Mouse (Mus musculus): ENCODE data around the gene Creld2. TPM values are rescaled to one million over a fixed set of nuclear protein-coding genes. Genes with fewer than 3 reads are reported as not detected.
A peak's percentile ranks its signal among the peaks of the same experiment; 100 is the strongest.

Creld2 gene
- total RNA-seq, 4 experiments from 2014 or later, result 6.5 to 9.4 (median 8.1) TPM

DNA sequence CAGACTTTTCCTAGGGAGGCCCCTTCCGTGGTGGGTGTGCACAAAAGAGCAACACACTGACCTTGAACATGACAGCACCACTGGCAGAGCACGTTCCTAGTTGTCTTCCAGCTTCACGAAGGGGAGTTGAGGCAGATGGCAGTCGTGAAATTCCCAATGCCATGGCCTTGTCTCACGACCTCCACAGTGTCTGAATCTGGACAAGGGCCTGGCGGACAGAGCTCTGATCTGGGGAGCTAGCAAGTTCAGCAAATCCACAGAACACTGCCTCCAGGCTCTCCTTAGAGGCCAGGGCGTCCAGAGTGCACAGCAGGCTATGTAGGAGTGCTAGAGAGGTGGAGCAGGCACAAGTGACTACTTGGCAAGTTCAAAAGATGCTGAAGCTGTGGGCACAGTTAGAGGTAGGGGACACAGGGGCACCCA lies 47.5 kb downstream of the Creld2 start:
- no peak for DNase-seq (ENCODE audit: low spot score in 2 of 2)

DNA sequence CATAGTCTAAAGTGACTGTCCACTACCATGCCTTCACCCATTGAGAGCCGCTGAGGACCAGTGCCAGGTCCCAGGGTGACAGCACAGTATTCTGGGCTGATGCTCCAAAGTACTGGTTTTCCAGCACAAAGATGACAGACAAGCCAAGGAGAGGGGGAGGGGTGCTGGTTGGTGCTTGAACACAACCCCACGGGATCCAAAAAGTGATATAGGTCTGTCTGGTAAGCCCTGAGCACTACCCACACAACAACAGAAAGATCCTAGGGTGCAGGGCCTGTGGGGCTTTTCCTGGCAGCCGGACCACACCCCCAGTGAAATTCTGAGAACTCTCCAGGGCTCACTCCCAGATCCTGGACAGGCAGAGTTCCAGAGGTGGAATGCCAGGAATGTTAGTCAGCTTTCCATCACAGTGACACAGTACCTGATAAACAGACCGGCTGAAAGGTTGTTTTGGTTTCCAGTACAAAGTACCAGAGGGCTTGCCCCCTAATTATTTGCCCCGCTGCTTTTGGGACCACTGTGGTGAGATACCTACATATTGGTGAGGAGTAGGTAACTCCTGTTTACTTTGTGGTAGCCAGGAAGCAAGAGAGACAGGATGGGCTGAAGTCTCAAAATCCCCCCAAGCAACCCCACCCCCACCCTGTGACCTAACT lies 48.0 kb downstream of the Creld2 start:
- DNase-seq (ENCODE audit: low spot score in 2 of 2), result peak in 1 of 2 experiments; percentile 52

DNA sequence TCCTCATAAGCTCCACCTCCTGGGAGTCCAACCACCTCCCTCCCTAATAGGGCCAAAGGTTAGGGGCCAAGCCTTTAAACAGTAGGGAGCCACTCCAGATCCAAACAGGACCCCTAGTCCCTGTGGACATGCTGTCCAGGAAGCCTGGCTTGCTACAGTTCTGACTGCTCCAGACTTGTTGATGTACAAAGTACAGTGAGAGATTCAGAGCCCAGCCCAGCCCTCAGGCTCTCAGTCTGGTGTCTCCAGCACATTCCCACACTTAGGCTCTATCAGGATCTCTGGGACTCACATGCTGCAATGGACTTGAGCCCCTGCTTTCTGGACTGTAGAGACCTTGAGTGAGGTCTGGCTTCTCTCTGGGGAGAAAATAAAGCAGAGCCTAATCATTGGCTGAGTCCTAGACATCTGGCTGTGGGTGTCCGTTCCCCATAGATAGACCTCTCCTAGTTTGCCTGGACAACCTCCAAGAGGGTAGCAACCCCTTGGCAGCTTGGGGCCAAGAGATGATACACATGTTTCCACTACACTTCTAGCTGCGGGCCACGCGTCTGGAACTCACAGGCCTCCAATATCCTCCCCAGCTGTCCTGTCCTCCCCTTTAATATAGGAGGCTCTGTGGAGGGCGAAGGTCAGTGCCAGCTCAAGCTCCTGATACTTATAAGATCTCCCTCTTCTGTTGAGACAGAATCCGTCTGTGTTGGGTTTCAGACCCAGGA lies 48.7 kb downstream of the Creld2 start:
- no peak for DNase-seq (ENCODE audit: low spot score in 2 of 2)

DNA sequence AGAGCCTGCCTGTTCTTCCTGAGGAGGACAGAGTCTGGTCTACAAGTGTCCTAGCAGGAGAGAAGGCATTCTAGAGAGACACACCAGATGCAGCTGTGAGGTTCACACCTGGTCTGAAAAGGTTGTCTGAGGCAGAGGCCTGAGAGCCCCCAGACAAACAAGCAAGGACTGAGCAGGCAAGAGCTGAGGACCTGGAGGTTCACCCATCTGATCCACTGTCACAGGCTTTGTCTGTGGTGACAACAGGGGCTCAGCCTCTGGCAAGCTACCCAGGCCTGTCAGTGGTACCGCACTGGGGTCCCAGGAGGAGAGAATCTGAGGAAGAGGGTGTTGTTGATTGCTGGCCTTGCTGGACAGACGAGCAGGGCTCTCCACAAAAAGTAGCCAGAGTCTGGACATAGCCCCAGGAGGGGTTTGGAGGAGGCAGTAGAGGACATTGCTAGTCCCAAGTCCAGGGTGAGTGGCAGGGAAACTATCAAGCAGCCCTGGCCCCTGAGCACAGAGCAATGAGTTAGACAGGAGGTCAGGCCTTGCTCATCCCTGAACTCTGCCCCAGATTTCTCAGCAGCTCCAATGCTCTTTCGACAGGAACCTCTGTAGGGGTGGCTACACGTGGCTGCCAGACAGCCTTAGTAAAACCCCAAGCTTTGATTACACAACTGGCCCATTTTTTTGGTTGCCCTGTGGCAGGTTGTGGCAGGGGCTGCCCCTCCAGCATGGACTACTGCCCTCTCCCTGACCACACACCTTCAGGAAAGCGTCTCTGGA lies 51.2 kb downstream of the Creld2 start:
- DNase-seq (ENCODE audit: low spot score in 2 of 2), result no peak

DNA sequence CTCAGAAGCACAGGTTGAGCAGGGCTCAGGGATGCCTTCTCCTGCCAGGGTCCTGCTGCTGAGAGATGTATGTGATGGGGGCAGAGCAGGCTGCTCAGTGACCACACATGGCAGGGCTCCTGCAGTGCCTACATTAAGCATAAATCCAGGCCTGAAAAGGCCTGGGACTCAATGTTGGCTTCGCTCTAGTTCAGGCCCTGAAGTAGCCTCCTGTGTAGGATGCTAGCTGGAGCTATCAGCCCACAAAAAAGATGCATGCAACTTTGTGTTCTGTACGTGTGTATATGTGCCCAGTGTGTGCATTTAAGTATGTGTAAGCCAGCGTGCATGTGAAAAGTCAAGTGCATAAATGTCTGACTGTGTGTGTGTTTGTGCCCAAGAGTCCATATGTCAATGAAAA lies 54.6 kb downstream of the Creld2 start:
- DNase-seq (ENCODE audit: low spot score in 2 of 2), result no peak

DNA sequence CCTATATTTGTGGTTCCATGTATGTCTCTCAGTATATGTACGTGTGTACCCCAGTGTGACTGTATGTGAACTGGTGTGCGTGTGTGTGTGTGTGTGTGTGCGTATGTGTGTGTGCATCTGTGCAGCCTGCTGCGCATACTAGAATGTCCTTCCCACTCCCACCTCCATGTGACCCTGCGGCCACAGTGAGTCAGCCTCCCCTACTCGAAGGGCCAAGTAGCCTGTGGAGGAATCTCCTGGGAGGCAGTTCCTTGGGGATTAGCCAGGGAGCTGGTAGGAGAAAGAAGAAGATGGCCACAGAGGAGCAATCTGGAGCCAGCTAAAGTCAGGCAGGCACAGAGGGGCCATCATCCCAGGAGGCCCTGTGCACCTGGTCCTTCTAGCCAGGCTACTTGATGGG lies 55.0 kb downstream of the Creld2 start:
- DNase-seq (ENCODE audit: low spot score in 2 of 2), result no peak

DNA sequence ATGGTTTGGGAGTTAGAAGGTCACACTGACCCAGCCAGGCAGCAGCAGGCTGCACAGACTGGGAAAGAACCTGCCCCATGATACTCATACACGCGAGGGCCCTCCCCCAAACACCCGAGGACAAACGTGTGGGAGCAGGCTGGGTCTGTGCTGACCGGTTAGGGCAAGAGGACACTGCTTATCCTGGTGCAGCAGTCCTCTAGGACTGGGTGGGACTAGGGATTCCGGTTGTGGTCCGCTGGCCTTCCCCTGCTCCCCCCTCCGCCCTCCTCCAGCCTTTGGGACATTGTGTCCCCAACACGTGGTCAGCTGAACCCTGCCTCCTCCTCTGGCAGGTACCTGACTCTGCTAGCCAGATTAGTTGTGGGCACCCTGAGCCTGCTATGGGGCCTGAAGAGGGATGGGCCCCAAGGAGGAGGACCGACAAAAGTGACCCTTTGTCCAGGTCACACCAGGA lies 56.2 kb downstream of the Creld2 start:
- DNase-seq (ENCODE audit: low spot score in 2 of 2), result no peak

Other genes starting within 250 kb of the Creld2 start
- gene Zdhhc25, start 219.3 kb upstream of the Creld2 start, total RNA-seq (2022), result not detected
- gene Brd1, start 85.4 kb upstream of the Creld2 start, total RNA-seq (2022), result 10 to 100 TPM; 23.3 to 26.7 (median 26.1) TPM
- 10 to 100 TPM; 15.4 to 21.4 (median 16.2) TPM for gene Zbed4, start 68.0 kb upstream of the Creld2 start, total RNA-seq (2022)
- 1 to 10 TPM; 2.5 to 5.6 (median 3.7) TPM for gene Alg12, start 328 bp upstream of the Creld2 start, total RNA-seq (2022)
- gene Pim3, start 42.5 kb downstream of the Creld2 start, total RNA-seq (2022), result 10 to 100 TPM; 19.5 to 42.9 (median 25.7) TPM
- not detected for gene Ttll8, start 134.8 kb downstream of the Creld2 start, total RNA-seq (2022)
- gene Mlc1, start 159.4 kb downstream of the Creld2 start, total RNA-seq (2022), result under 1 TPM in 1 of 4 experiments, not detected in 3; 0.09 TPM
- gene Mov10l1, start 163.3 kb downstream of the Creld2 start, total RNA-seq (2022), result not detected
- not detected for gene Panx2, start 240.1 kb downstream of the Creld2 start, total RNA-seq (2022)

Data from gastrocnemius, adult 8-10 months (tissue).